Mouse (Mus musculus) myocyte (in vitro differentiated cells): ENCODE data around the gene Ing2. TPM values are rescaled to one million over a fixed set of nuclear protein-coding genes. Genes with fewer than 3 reads are reported as not detected.

Source experiments
- H3K27me3 ChIP-seq: one replicate; pipeline ENCODE4 v1.6.1; 2011; ENCODE audit not compliant: control insufficient read depth, insufficient read depth, insufficient read length
- H3K36me3 ChIP-seq: one replicate; pipeline ENCODE4 v1.6.1; 2011; ENCODE audit not compliant: control insufficient read depth, insufficient read depth
- H3K4me2 ChIP-seq: one replicate; pipeline ENCODE4 v1.6.1; 2011; ENCODE audit warnings: low read depth, control low read depth
- H3K4me3 ChIP-seq: one replicate; pipeline ENCODE4 v1.5.1; 2011; ENCODE audit warnings: mild to moderate bottlenecking, control low read depth, moderate library complexity
- H3K79me2 ChIP-seq: one replicate; pipeline ENCODE4 v1.6.1; 2011; ENCODE audit not compliant: control insufficient read depth, insufficient read depth
- H3ac ChIP-seq: one replicate; pipeline ENCODE4 v1.6.1; 2011; ENCODE audit not compliant: control insufficient read depth, insufficient read length
- CEBPB ChIP-seq: IDR thresholded peaks from 2 replicates; pipeline ENCODE4 v1.6.1; 2011; ENCODE audit warnings: mild to moderate bottlenecking, moderate library complexity; ENCODE audit not compliant: poor library complexity, insufficient read depth, severe bottlenecking
- E2F4 ChIP-seq: IDR thresholded peaks from one replicate; pipeline ENCODE4 v1.6.1; 2011; ENCODE audit warnings: mild to moderate bottlenecking, control low read depth, moderate library complexity; ENCODE audit not compliant: insufficient read depth
- MAX ChIP-seq: IDR thresholded peaks from one replicate; pipeline ENCODE4 v1.6.1; 2011; ENCODE audit warnings: low read depth, mild to moderate bottlenecking, control low read depth
- MYOD1 ChIP-seq, 3 experiments: IDR thresholded peaks; one replicate each; pipeline ENCODE4 v1.6.1; 2011; ENCODE audit warnings: control low read depth in 2 of 3, low read depth in 2 of 3, mild to moderate bottlenecking in 2 of 3, moderate library complexity in 1 of 3; ENCODE audit not compliant: insufficient read length in 2 of 3, control insufficient read depth in 1 of 3
- MYOG ChIP-seq, 3 experiments: IDR thresholded peaks; one replicate each; pipeline ENCODE4 v1.6.1; 2011; ENCODE audit warnings: control low read depth in 2 of 3, low read depth in 2 of 3, mild to moderate bottlenecking in 2 of 3; ENCODE audit not compliant: insufficient read length in 2 of 3, control insufficient read depth in 1 of 3, insufficient read depth in 1 of 3
- POLR2A ChIP-seq: IDR thresholded peaks from one replicate; pipeline ENCODE4 v1.6.1; 2011; ENCODE audit warnings: low read depth, mild to moderate bottlenecking, control low read depth, moderate library complexity; ENCODE audit not compliant: insufficient read length
- POLR2AphosphoS2 ChIP-seq: IDR thresholded peaks from one replicate; pipeline ENCODE4 v1.6.1; 2011; ENCODE audit warnings: low read depth, control low read depth; ENCODE audit not compliant: insufficient read length
- REST ChIP-seq: IDR thresholded peaks from one replicate; pipeline ENCODE4 v1.6.1; 2011; ENCODE audit warnings: mild to moderate bottlenecking, control low read depth, moderate library complexity; ENCODE audit not compliant: insufficient read depth, insufficient read length
- SRF ChIP-seq: IDR thresholded peaks from one replicate; pipeline ENCODE4 v1.6.1; 2011; ENCODE audit warnings: low read depth; ENCODE audit not compliant: control insufficient read depth, insufficient read length
- TCF12 ChIP-seq: IDR thresholded peaks from one replicate; pipeline ENCODE4 v1.6.1; 2011; ENCODE audit warnings: mild to moderate bottlenecking, control low read depth; ENCODE audit not compliant: poor library complexity, insufficient read depth, severe bottlenecking
- TCF3 ChIP-seq: IDR thresholded peaks from one replicate; pipeline ENCODE4 v1.6.1; 2011; ENCODE audit warnings: low read depth, control low read depth; ENCODE audit not compliant: insufficient read length
- USF1 ChIP-seq: IDR thresholded peaks from one replicate; pipeline ENCODE4 v1.6.1; 2011; ENCODE audit warnings: low read depth, mild to moderate bottlenecking, control low read depth, moderate library complexity
- polyA plus RNA-seq: library from polyadenylated mRNA; unstranded; fragments of >200 nt; fragmentation: generic; extraction: Trizol; gene quantifications from one replicate; pipeline ENCODE4 v1.2.1, GENCODE M21; 2012; ENCODE audit warnings: missing spikeins

The Ing2 gene
- polyA plus RNA-seq, 1 experiment = 9.1 TPM

- Histone ChIP-seq H3K27me3 (no peaks in the 10 kb centered on the region), H3ac (no peak overlapping the region), H3K4me2 (peak overlapping the region; percentile 96), H3K36me3 (no peaks in the 10 kb centered on the region), H3K4me3 (peak overlapping the region; percentile 90), H3K79me2 (peaks cover 36% of the 10 kb centered on the region)
- no peak for TF ChIP-seq POLR2AphosphoS2
- no peak for TF ChIP-seq REST
- TF ChIP-seq TCF3 = no peak
Measured at GRCm38 (mm10) chr8:47676631-47677030, 1.3 kb upstream of the Ing2 start.

GRCm38 (mm10) chr8:47676224-47676623 is 868 bp upstream of the Ing2 start:
- Histone ChIP-seq H3K4me2 (peak overlapping the region; percentile 96), H3K36me3 (no peaks in the 10 kb centered on the region), H3K4me3 (peak overlapping the region; percentile 90), H3K79me2 (peaks cover 40% of the 10 kb centered on the region), H3K27me3 (no peaks in the 10 kb centered on the region), H3ac (peak overlapping the region; percentile 93)
- TF ChIP-seq TCF3 (no peak), POLR2A (no peak), MYOG (IDR thresholded peaks at IDR 0.05; ENCODE audit: control insufficient read depth in 1 of 3, insufficient read depth in 1 of 3, insufficient read length in 2 of 3, low read depth in 2 of 3) (no peak), SRF (no peak), E2F4 (no peak), TCF12 (no peak), REST (no peak), MYOD1 (IDR thresholded peaks at IDR 0.05; ENCODE audit: control insufficient read depth in 1 of 3, insufficient read length in 2 of 3, low read depth in 2 of 3) (no peak), POLR2AphosphoS2 (no peak), CEBPB (no peak), USF1 (no peak), MAX (no peak)

- H3K27me3 ChIP-seq = no peaks in the 10 kb centered on the region
- no peaks in the 10 kb centered on the region for H3K36me3 ChIP-seq
- TF ChIP-seq TCF12 (no peak), MYOD1 (IDR thresholded peaks at IDR 0.05; ENCODE audit: control insufficient read depth in 1 of 3, insufficient read length in 2 of 3, low read depth in 2 of 3) (no peak), POLR2AphosphoS2 (no peak), MYOG (IDR thresholded peaks at IDR 0.05; ENCODE audit: control insufficient read depth in 1 of 3, insufficient read depth in 1 of 3, insufficient read length in 2 of 3, low read depth in 2 of 3) (no peak), E2F4 (no peak), CEBPB (no peak)
- peak overlapping the region; percentile 96 for H3K4me2 ChIP-seq
- peaks cover 45% of the 10 kb centered on the region for H3K79me2 ChIP-seq
- peak overlapping the region; percentile 90 for H3K4me3 ChIP-seq
- H3ac ChIP-seq = peak overlapping the region; percentile 93
Measured at GRCm38 (mm10) chr8:47675786-47676185, 430 bp upstream of the Ing2 start.

GRCm38 (mm10) chr8:47674140-47674776 is 1.1 kb downstream of the Ing2 start:
- Histone ChIP-seq H3K4me2 (peak overlapping the region; percentile 42), H3K27me3 (no peaks in the 10 kb centered on the region), H3K36me3 (no peaks in the 10 kb centered on the region), H3ac (peak overlapping the region; percentile 93), H3K4me3 (peak overlapping the region; percentile 90), H3K79me2 (peaks cover 57% of the 10 kb centered on the region)
- TF ChIP-seq MAX (no peak), MYOG (IDR thresholded peaks at IDR 0.05; ENCODE audit: control insufficient read depth in 1 of 3, insufficient read depth in 1 of 3, insufficient read length in 2 of 3, low read depth in 2 of 3) (peak in 1 of 3 experiments; percentile 22), POLR2AphosphoS2 (peak; percentile 4), MYOD1 (IDR thresholded peaks at IDR 0.05; ENCODE audit: control insufficient read depth in 1 of 3, insufficient read length in 2 of 3, low read depth in 2 of 3) (peak in 1 of 3 experiments; percentile 29), POLR2A (peak; percentile 15)

GRCm38 (mm10) chr8:47673317-47674139 is 1.8 kb downstream of the Ing2 start:
- Histone ChIP-seq H3K4me3 (peak overlapping the region; percentile 90), H3ac (peak overlapping the region; percentile 93), H3K4me2 (peak overlapping the region; percentile 79), H3K79me2 (peaks cover 57% of the 10 kb centered on the region), H3K27me3 (no peaks in the 10 kb centered on the region), H3K36me3 (no peaks in the 10 kb centered on the region)
- TF ChIP-seq MYOG (IDR thresholded peaks at IDR 0.05; ENCODE audit: control insufficient read depth in 1 of 3, insufficient read depth in 1 of 3, insufficient read length in 2 of 3, low read depth in 2 of 3) (peak in 1 of 3 experiments; percentile 11), E2F4 (peak; percentile 6), SRF (peak; percentile 46), POLR2AphosphoS2 (peak; percentile 79), MYOD1 (IDR thresholded peaks at IDR 0.05; ENCODE audit: control insufficient read depth in 1 of 3, insufficient read length in 2 of 3, low read depth in 2 of 3) (peak in 2 of 3 experiments; percentile 20 to 65), USF1 (no peak), TCF12 (no peak), REST (no peak), TCF3 (peak; percentile 2), POLR2A (peak; percentile 72), CEBPB (no peak)
